Mouse (Mus musculus) urinary bladder, postnatal 4 days (tissue): ENCODE measurements at regions not wholly inside any gene's neighbourhood (a gene's known extent, or its start where the extent isn't known, plus 50 kb on each side); places are given as distances from the start of the nearest gene placed in this dataset.

Experiments
- DNase-seq, 2 experiments: peaks; one replicate each; pipeline ENCODE4 v3.0.0; 2021 to 2022; ENCODE audit warnings: low spot score in 2 of 2

DNA sequence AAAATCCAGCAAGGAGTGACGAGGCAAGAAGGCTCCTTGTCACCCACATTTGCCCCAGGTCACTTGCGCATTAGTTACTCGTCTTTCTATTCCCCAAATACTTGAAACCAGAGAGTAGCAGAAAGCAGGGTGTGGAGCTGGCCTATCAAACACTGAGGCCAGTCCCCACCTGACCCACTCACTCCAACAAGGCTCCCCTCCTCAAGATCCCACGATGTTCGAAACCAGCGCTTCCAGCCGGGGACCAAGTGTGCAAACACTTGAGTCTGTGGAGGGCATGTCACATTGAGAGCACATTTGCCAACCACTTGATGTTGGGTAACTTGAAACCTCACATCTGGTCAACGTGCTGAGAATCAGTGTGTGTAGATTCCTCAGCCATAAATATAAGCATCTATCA is 148.4 kb upstream of the Sdk2 start:
- DNase-seq: no peak

DNA sequence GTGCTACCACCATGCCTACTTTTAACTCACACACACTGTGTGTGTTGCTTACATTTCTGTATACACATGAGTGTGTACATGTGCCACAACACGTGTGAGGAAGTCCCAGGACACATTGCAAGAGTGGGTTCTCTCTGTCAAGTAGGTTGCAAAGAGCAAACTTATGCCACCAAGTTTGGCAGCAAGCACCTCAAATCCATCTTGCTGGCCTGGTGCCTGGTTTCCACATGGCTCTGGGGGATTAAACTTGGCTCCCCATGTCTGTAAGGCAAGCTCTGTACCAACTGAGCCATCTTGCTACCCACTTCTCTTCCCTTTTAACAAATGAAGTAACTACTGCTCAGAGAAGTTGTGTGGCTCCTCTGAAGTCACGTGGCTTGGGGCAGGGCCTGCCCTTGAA is 145.3 kb upstream of the Sdk2 start:
- DNase-seq: no peak

DNA sequence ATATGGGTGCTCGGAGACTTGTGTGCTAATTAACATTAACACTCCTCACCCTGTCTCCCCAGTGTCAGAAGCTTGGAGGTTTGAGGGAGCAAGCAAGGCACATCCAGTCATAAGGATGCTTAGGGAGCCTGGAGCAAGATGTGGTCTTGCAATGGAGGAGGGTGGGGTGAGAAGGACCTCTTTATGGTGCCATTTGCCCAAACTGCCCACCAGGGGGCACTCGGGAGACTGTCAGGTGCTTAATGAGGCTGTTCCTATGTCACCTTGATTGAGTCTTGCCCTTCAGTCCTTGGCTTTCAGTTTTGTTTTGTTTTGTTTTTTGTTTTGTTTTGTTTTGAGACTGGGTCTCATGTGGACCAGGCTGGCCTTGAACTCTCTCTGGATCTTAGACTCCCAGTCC is 138.3 kb upstream of the Sdk2 start:
- DNase-seq: no peak

DNA sequence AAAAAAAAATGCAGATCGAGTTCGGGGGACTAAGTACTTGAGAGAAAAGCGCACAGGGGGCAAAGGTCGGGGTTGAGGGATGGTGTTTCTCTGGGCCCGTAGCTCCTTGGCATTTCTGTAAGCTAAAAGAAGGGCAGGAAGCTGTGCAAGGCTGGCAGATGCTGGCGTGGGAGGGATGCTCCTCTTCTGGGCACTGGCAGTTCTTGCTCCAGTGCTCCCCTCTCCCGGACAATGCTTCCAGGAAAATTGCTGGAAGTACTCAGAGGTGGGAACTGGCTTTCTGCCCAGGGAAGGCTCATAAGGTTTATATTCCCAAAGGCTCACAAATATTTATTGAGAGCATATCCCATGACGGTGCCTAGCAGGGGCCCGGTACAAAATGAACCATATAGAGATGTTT is 136.6 kb upstream of the Sdk2 start:
- no peak for DNase-seq

DNA sequence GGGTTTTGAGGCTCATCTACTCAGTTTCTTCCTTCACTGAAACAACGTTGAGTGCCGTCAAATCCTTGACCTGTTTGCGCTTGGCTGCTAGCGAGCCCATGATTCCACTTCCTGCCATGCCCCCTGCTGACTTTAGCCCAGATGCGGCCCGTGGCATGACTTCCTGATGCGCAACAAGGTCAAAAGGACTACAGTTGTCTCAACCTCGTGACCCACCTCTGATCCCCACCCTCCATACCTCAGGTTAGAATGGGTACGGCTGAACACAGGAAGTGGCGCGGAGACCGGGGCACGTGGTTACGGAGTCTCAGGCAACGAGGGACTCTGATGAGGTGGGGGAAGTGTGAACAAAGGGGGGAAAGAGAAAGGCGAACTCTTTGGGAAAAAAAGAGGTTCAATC is 135.6 kb upstream of the Sdk2 start:
- no peak for DNase-seq

DNA sequence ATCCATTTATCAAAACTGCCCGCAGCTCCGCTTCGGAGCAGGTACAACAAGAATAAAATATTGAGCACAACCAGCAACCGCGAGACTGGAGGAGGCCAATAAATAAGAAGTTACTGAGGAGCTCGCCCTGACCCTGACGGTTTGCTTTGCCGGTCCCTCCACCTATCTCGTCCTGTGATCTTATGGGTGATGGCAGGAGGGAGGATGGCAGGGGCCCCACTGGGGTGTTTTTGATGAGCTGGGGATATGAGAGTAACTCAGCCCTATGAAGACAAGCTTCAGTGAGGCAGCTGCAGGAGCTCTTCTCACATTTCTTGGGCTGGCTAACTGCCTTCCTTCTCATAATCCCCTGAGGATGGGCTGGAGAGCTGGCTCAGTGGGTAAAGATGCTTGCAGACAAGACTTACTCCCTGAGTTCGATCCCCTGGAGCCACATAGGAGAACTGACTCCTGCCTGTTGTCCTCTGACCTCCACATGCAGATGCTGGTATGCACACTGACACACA is 132.3 kb upstream of the Sdk2 start:
- DNase-seq: no peak

DNA sequence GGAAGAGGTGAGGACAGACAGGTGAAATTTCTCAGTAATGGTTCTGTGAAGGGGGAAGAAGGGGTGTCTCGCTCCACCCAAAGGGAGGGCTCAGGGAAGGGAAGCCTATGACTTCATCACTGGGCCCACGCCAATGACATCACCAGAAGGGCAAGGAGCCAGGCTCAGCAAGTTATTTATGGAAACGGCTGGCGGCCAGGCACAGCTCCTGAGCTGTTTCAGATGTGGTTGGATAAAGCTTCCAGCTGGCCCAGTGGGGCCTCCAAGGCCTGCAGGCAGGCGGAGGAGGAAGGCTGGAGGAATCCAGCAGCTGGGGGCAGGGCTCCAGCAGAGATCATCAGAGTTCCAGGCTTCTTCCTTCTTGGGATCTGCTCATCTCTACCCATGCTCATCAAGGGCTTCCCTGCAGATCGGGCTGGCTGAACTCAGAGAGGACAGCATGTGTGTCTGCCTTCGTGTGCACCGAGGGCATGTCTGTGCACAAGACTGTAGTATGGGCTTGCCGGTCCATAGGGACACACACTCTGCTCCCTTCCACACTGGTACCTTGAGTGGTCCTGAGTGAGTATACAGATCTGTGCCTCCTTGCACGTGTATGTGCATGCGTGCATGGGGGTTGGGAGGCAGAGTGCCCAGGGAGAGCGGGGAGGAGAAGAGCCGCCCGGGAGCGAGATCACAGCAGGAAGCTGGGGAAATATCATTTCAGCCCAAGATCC is 131.6 kb upstream of the Sdk2 start:
- peak; percentile 90 to 96 for DNase-seq

DNA sequence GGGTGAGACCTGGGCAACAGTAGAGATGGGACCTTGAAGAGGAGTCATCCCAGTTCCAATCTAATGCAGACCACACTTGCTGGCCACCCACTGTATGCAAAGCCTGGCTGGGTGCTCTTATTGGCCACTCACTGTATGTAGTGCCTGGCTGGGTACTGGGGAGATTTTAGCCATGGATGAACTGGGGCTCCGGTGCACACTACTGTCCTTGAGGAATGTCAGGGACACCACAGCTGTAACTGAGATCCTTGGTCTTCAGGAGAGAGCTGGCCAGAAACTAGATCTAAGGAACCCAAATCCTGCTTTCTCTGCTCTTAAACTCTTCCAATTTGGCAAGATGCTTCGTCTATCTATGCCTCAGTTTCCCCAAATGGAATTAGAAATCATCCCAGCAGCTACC is 128.4 kb upstream of the Sdk2 start:
- DNase-seq: no peak

DNA sequence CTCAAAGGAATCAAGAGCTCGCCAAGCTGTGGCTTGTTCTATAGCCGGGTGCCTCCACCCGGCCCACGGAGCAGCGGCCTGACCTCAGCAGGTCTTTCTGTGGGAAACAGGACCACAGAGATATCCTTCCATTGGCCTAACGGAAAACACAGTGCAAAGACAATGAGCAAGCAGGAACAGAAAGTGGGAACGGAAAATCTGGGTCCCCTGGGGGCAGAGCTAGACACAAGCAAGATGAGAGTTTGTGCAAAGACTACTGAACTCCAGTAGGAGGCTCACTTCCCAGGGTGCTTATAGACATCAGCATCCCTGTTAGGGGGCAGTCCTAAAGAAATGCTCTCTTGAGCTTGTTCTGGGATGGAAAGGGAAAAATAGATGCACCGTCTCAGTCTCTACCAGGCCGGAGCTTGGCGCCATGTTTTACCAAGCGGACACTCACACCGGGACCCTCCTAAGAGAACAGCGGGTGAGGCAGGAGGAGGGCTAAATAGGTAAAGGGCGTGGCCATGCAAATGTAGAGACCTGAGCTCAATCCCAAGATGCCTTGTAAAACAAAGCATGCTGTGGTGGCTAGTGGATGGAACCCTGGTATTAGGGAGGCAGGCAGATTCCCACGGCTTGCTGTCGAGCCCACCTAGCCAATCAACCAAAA is 127.3 kb upstream of the Sdk2 start:
- no peak for DNase-seq

DNA sequence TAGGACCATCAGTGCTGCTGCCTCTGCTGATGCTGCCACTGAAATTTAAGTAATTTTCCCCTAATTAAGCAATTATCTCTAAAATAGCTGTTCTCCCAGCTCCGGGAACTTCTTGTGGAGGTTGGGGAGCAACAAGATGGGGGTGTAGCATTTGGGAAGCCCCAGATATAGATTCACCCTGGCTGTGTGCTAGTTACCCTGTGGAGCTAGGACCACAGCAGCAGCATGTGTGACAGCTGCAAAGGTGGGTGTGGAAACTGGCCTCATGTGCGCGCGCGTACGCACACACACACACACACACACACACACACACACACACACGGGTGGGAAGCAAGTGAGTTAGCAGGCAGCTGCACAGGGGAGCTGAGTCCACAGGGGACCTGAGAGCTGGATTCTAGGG is 126.2 kb upstream of the Sdk2 start:
- no peak for DNase-seq

DNA sequence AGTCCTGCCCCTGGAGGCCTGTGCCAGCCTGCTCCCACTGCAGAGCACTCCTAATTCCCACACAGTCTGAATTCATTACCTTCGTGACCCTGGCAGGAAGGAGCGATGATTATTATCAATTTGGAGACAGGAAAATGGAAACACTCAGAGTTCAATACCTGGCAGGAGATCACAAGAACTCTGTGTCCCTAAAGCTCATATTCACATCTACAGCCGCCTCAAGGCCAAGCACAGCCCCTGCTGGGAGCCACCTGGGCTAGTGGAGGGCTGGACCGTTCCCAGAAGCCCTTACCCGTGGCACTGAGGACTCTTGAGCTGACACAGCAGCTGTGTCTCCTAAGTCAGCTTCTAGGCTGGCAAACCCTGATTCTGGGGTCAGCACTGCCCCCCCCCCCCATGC is 124.8 kb upstream of the Sdk2 start:
- no peak for DNase-seq

DNA sequence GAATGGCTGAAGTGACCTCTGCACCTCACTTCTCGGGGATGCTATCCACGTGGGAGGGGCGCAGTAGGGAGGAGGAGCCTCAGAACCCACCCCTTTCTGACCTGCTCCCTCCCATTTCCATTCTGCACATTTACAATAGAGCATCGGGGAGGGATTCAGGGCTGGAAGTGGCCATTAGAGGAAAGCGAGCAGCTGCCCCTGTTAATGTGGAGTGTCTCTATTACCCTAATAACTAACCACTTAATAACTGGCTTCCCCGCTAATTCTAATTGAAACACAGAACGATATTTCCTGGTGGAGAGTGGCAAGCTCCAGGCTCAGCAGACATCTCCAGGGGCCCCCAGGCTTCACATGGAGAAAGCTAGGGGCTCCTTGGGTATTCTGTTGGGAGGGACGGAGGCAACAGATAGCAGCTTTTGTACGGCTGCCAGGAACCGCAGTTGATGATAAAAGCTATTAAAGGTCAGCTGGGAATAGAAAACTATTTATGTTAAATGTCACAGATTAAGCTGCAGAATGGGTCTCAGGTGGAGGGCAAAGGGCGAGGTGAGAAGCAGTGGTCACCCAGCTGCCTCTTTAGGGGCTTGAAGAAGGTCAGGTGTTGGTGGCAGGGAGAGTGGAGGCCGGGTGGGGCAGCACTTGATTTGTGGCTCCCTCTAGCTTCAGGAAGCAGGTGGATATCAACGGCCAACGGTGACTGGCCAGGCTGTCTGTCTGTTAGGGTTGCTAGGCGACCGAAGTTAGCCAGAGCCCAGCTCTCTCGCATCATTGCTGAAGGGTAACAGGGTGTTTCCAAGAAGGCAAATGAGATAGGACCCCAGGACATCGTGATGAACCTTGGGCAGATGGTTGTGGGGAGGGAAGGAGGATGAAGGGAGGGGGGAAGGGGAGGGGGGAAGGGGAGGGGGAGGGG is 118.4 kb upstream of the Sdk2 start:
- DNase-seq: no peak

DNA sequence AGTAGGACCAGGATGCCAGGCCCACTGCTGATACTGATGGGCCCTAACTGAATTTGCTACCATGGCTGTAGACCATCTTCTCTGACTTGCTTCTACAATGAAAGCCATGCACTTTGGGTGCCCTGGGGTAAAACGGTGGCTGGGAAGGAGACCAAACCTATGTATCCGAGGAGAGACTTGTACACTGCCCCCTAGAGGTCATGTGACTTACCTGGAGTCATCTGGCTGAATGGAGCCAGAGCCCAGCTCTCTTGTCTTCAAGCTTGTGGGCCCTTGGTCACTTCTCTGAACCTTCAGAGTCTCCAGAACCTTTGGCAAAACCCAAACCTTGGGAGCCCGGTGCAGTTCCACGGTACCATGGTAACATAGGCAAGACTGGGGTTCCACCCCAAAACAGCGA is 117.6 kb upstream of the Sdk2 start:
- no peak for DNase-seq

DNA sequence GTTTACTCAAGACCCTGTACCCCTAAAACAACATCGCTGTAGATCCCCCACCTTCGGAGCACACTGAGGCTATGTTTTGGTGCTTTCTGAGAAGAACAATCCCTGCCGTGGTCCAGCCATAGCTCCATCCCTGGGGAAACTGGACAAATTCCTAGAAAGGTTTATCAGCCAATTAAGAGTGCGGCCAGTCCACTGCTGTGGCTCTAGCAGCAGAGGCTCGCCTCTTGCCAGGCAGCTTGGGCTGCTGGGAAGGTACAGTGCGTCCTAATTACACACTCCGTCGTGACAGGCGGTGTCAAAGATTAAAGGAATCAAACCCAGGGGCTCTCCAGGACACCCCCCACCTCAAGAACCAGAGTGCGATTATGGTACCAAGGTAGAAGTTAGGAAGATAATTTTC is 116.4 kb upstream of the Sdk2 start:
- DNase-seq: no peak

DNA sequence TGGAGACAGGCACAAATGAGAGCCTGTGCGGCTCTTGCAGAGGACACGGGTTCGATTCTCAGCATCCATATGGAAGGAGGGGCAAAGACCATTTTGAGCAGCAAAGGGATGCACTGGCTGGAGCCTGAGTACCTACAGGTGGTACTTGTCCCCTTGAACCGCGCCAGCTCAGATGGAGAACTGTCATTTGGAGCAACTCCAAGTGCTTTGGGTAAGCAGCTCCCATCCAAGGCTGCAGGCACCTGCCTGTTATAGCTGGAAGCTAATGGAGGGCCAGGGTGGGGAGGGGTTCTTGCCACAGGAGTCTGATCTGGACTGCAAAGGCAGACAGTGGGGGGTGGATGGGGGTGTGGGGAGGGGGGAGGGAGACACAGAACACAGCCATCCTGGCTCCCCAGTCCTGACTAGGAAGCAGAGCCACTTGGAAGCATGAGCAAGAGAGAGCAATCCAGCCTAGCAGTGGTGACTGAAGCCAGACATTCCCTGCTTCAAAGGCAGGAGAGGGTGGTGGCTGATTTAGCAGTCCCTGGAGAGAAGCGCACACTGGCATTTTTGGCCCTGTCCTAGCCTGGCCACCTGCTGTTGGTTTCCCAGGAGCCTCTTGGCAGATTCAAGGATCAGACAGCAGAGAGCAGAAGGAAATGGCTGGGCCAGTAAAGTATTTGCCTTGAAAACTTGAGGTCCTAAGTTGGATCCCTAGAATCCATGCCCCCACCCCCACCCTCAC is 112.1 kb upstream of the Sdk2 start:
- no peak for DNase-seq

DNA sequence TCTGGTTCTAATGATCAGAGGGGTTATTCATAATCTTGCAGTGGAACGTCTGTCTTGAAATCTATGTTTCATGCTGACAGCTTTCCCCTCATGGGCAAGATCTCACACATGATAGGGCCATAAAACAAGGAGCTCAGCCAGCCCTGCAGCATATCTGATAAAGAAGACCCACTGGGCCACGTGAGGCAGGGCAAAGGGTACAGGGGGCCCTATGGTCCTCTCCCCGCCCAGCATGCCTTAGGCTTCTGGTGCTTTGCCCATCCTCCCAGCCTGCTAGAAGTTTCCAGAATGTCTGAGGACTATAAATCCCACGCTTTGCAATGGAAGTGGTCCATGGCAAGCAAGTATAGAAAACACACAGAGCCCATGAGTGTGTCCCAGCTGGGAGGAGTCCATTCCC is 110.9 kb upstream of the Sdk2 start:
- DNase-seq: no peak

DNA sequence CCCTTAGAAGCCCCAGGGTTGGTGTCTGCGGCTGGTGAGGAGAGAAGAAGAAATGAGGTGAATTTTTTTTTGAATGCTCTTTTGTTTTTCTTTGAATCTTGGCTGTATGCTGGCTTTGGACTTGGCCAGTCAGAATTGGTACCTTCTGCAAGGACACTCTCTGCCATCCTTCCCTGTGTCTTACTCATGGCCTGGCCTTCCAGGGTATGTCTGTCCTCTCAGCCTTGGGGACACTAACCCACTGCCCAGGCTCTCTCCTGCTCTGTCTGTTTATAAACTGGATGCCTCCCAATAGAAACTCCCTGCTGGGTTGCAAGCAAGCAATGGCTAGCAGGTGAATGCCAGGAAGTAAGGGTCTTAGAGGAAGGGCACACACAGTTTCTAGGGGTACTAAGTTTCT is 110.4 kb upstream of the Sdk2 start:
- DNase-seq: no peak

DNA sequence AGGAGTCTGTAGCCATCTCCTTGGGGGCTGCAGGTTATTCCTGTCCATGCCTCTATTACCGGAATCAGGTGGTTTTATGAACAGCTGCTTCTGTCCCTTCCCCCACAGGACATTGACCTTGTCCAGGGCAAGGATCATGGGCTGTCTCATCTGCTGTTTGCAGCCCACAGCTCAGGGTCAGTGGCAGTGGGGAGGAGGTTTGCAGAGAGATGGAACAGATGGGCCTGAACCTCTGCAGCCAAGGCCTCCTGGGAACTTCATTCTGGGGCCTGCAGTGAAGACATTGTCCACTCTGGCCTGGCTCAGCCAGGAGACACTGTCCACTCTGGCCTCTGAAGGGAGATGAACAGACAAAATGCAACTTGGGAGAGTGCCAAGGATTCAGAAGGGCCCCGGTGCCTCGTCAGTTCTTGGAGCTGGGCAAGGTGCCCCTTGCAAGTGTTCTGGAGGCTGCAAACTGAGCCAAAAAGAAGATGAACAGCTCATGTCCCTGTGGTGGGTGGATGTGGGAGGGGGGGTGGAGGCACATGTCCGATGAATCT is 109.9 kb upstream of the Sdk2 start:
- no peak for DNase-seq

DNA sequence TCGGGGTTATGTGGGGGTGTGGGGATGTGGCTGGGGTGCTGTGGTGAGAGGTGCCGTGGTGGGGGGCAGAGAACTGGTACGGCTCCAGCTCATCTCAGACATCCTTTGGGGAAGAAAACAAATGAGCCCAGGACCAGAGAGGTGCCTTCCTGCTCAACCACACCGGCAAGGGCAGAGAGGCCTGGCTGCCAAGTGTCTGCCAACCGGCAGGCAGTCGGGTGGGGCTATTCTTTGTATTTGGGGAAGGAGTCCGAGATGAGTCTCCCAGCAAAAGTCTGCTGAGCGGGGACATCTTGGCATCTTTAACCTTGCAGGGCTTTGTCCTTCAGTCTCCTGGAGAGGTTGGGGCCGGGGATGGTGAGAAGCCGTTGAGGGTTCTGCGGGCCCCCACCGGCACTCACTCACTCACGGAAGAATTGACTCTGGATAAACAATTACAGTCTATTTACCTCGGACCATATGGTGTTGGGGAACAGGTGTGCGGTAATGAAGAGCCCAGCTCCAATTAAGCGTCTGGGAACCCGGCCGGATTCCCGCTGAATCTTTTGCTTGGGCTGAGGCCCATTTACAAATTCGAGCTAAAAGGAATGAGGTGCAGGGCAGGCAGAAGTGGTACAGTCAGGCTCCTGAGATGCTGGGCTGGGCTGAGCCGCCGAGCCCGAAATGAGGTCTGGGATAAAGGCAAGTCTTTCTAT is 108.7 kb upstream of the Sdk2 start:
- no peak for DNase-seq

DNA sequence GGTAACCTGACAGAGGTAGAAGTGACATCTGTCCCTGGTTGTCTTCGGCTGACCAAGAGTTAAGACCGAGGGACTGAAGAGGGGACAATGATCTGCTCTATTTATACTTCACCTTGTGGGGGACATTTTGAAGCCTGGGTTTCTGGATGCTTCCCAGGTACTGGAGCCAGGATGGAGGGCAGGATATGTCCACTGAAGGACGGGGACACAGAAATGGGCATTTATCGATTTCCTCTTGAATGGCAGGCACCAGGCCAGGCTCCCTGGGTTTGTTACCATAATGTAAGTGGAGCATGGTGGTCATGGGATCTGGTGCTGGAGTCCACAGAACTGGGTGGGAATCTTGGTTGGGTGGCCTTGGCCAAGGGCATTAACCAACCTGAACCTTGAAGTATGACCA is 108.0 kb upstream of the Sdk2 start:
- no peak for DNase-seq

DNA sequence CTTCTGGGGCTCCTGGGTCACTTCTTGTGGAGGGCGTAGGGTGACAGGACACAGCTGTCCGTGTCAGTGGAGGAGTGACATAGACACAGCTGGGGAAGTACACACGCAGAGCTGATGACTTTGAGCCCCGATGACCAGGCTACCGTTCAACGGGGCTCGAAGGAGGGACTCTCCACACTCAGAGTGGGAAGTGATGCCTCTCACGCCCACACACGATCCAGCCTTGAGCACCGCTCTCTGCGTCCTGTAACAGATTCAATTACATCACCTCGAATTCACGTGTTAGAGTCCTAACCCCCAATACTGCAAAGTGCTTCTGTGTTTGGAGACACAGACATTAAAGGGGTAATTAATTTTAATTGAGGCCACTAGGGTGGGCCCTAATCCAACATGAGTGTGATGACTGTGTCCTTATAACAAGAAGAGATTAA is 101.4 kb upstream of the Sdk2 start:
- DNase-seq: no peak
